Mouse (Mus musculus) inflammation-experienced regulatory T-cells, adult 16 weeks (primary cell): ENCODE results near the gene Gm20481. TPM values are rescaled to one million over a fixed set of nuclear protein-coding genes. Genes with fewer than 3 reads are reported as not detected.

Source experiments
- polyA plus RNA-seq: library from polyadenylated mRNA; unstranded; fragments of 100-300 nt; shearing (Covaris generic); gene quantifications from one replicate; pipeline ENCODE4 v1.2.1, GENCODE M21; 2017

The Gm20481 gene
- polyA plus RNA-seq, result not detected

GRCm38 (mm10) chr17:34969822-34970221 is at the start of gene Gm20481:
Gene Gm20481 (plus strand): TSS chr17:34969912.

GRCm38 (mm10) chr17:34931061-34931734 is 38.5 kb upstream of the Gm20481 start, which contains the start of gene Neu1:
Gene Neu1 (plus strand): TSS chr17:34931253.

GRCm38 (mm10) chr17:34959130-34959778 is 10.5 kb upstream of the Gm20481 start, which contains the start of gene Hspa1b:
Gene Hspa1b (minus strand): TSS chr17:34959238.

GRCm38 (mm10) chr17:34972069-34972749 is 2.5 kb downstream of the Gm20481 start, which contains the start of the genes Hspa1a and Hspa1l:
Gene Hspa1a (minus strand): TSS chr17:34972156.
Gene Hspa1l (plus strand): TSS chr17:34972703.

GRCm38 (mm10) chr17:34981690-34982180 is 12.0 kb downstream of the Gm20481 start, which contains the start of gene Lsm2:
Gene Lsm2 (plus strand): TSS chr17:34981862.

GRCm38 (mm10) chr17:35000717-35001451 is 31.2 kb downstream of the Gm20481 start, which contains the start of gene Vars:
Gene Vars (plus strand): TSS chr17:35000987.

GRCm38 (mm10) chr17:35016376-35016775 is 46.7 kb downstream of the Gm20481 start, which contains the start of gene Vwa7:
Gene Vwa7 (plus strand): TSS chr17:35016579.

Other genes with a start within 250 kb of the Gm20481 start
- not detected for gene C4b, start 226.0 kb upstream of the Gm20481 start, polyA plus RNA-seq
- not detected for gene Cyp21a1, start 165.4 kb upstream of the Gm20481 start, polyA plus RNA-seq
- 38.5 TPM for gene Stk19, start 133.0 kb upstream of the Gm20481 start, polyA plus RNA-seq
- 96.4 TPM for gene Dxo, start 132.9 kb upstream of the Gm20481 start, polyA plus RNA-seq
- gene Skiv2l, start 119.7 kb upstream of the Gm20481 start, polyA plus RNA-seq, result 169 TPM
- gene Nelfe, start 119.5 kb upstream of the Gm20481 start, polyA plus RNA-seq, result 48.6 TPM
- gene Cfb, start 107.4 kb upstream of the Gm20481 start, polyA plus RNA-seq, result 1.4 TPM
- 0.66 TPM for gene Zbtb12, start 90.4 kb upstream of the Gm20481 start, polyA plus RNA-seq
- gene Gm20547, start 87.9 kb upstream of the Gm20481 start, polyA plus RNA-seq, result not detected
- 3.3 TPM for gene C2, start 71.6 kb upstream of the Gm20481 start, polyA plus RNA-seq
- 45.6 TPM for gene Ehmt2, start 71.4 kb upstream of the Gm20481 start, polyA plus RNA-seq
- not detected for gene Slc44a4, start 55.4 kb upstream of the Gm20481 start, polyA plus RNA-seq
- gene Neu1, start 38.7 kb upstream of the Gm20481 start, polyA plus RNA-seq, result 107 TPM
- 15.1 TPM for gene Hspa1b, start 10.7 kb upstream of the Gm20481 start, polyA plus RNA-seq
- 4.3 TPM for gene Hspa1a, start 2.2 kb downstream of the Gm20481 start, polyA plus RNA-seq
- 0.13 TPM for gene Hspa1l, start 2.8 kb downstream of the Gm20481 start, polyA plus RNA-seq
- 60.3 TPM for gene Lsm2, start 11.9 kb downstream of the Gm20481 start, polyA plus RNA-seq
- 276 TPM for gene Vars, start 31.1 kb downstream of the Gm20481 start, polyA plus RNA-seq
- 0.44 TPM for gene Vwa7, start 46.7 kb downstream of the Gm20481 start, polyA plus RNA-seq
- 4.4 TPM for gene Sapcd1, start 58.1 kb downstream of the Gm20481 start, polyA plus RNA-seq
- gene Msh5, start 76.8 kb downstream of the Gm20481 start, polyA plus RNA-seq, result 1.5 TPM
- gene Clic1, start 80.1 kb downstream of the Gm20481 start, polyA plus RNA-seq, result 611 TPM
- 2.5 TPM for gene Ddah2, start 89.1 kb downstream of the Gm20481 start, polyA plus RNA-seq
- not detected for gene Ly6g6c, start 95.5 kb downstream of the Gm20481 start, polyA plus RNA-seq
- gene Mpig6b, start 96.3 kb downstream of the Gm20481 start, polyA plus RNA-seq, result not detected
- not detected for gene Ly6g6e, start 107.0 kb downstream of the Gm20481 start, polyA plus RNA-seq
- not detected for gene Ly6g6d, start 108.2 kb downstream of the Gm20481 start, polyA plus RNA-seq
- not detected for gene Ly6g6f, start 115.7 kb downstream of the Gm20481 start, polyA plus RNA-seq
- gene Abhd16a, start 119.4 kb downstream of the Gm20481 start, polyA plus RNA-seq, result 86.4 TPM
- not detected for gene Ly6g5c, start 138.4 kb downstream of the Gm20481 start, polyA plus RNA-seq
- 2.4 TPM for gene Ly6g5b, start 145.5 kb downstream of the Gm20481 start, polyA plus RNA-seq
- 62.3 TPM for gene Gpank1, start 151.5 kb downstream of the Gm20481 start, polyA plus RNA-seq
- 279 TPM for gene Csnk2b, start 152.1 kb downstream of the Gm20481 start, polyA plus RNA-seq
- 5.5 TPM for gene D17H6S53E, start 156.5 kb downstream of the Gm20481 start, polyA plus RNA-seq
- not detected for gene Apom, start 162.1 kb downstream of the Gm20481 start, polyA plus RNA-seq
- 48.9 TPM for gene Bag6, start 165.3 kb downstream of the Gm20481 start, polyA plus RNA-seq
- 17.8 TPM for gene Prrc2a, start 195.0 kb downstream of the Gm20481 start, polyA plus RNA-seq
- 7.4 TPM for gene Aif1, start 206.2 kb downstream of the Gm20481 start, polyA plus RNA-seq
- gene Lst1, start 218.5 kb downstream of the Gm20481 start, polyA plus RNA-seq, result 9.5 TPM
- gene Ltb, start 224.5 kb downstream of the Gm20481 start, polyA plus RNA-seq, result 1,703 TPM
- 46.9 TPM for gene Tnf, start 232.1 kb downstream of the Gm20481 start, polyA plus RNA-seq
- 140 TPM for gene Lta, start 235.4 kb downstream of the Gm20481 start, polyA plus RNA-seq